Mouse (Mus musculus) kidney, embryonic 16.5 days (tissue): Measurements from ENCODE around the gene Gpx3. TPM values are rescaled to one million over a fixed set of nuclear protein-coding genes. Genes with fewer than 3 reads are reported as not detected.

Experiments
- ATAC-seq: fragments of 200-750 bp; cut with Nextera tagmentation; 2 replicates; pipeline ENCODE4 v1.8.0; 2017; ENCODE audit warnings: moderate TSS enrichment; ENCODE audit not compliant: low FRiP score, low TSS enrichment
- H3K27ac ChIP-seq: fragments of 300-500 bp; sonication (generic); 2 replicates; pipeline ENCODE4 v1.5.1; 2014; ENCODE audit warnings: low read length
- H3K27me3 ChIP-seq: fragments of 300-500 bp; sonication (generic); 2 replicates; pipeline ENCODE4 v1.6.1; 2014; ENCODE audit warnings: low read length, control low read depth, mixed read lengths; ENCODE audit not compliant: insufficient read depth
- H3K36me3 ChIP-seq: fragments of 300-500 bp; sonication (generic); 2 replicates; pipeline ENCODE4 v1.6.1; 2014; ENCODE audit warnings: low read length, control low read depth, mixed read lengths; ENCODE audit not compliant: insufficient read depth
- H3K4me1 ChIP-seq: fragments of 300-500 bp; sonication (generic); 2 replicates; pipeline ENCODE4 v1.6.1; 2014; ENCODE audit warnings: low read length, control low read depth, mixed read lengths; ENCODE audit not compliant: insufficient read depth
- H3K4me2 ChIP-seq: fragments of 300-500 bp; sonication (generic); replicated peaks from 2 replicates; pipeline ENCODE4 v1.6.1; 2014; ENCODE audit warnings: low read depth, low read length
- H3K4me3 ChIP-seq: fragments of 300-500 bp; sonication (generic); 2 replicates; pipeline ENCODE4 v1.5.1; 2014; ENCODE audit warnings: mild to moderate bottlenecking, low read length
- H3K9ac ChIP-seq: fragments of 300-500 bp; sonication (generic); replicated peaks from 2 replicates; pipeline ENCODE4 v1.6.1; 2014; ENCODE audit warnings: low read length
- H3K9me3 ChIP-seq: fragments of 300-500 bp; sonication (generic); 2 replicates; pipeline ENCODE4 v1.6.1; 2016; ENCODE audit warnings: low read length, control low read depth
- WGBS: fragments of 180-500 bp; shearing (Covaris S2); extraction: QIAGEN DNeasy Blood & Tissue Kit; methylation state at CpG from one replicate; pipeline ENCODE4 v1.1.7; 2014; 5-methylcytosine and 5-hydroxymethylcytosine counted together
- polyA plus RNA-seq: library from polyadenylated mRNA; unstranded; fragments of >200 nt; fragmentation: Nextera tagmentation; extraction: Ambion mirVana; gene quantifications from 2 replicates; pipeline ENCODE4 v1.2.1, GENCODE M21; 2015

Gene Gpx3
- polyA plus RNA-seq, 1 experiment from 2014 or later, result 297 TPM

DNA sequence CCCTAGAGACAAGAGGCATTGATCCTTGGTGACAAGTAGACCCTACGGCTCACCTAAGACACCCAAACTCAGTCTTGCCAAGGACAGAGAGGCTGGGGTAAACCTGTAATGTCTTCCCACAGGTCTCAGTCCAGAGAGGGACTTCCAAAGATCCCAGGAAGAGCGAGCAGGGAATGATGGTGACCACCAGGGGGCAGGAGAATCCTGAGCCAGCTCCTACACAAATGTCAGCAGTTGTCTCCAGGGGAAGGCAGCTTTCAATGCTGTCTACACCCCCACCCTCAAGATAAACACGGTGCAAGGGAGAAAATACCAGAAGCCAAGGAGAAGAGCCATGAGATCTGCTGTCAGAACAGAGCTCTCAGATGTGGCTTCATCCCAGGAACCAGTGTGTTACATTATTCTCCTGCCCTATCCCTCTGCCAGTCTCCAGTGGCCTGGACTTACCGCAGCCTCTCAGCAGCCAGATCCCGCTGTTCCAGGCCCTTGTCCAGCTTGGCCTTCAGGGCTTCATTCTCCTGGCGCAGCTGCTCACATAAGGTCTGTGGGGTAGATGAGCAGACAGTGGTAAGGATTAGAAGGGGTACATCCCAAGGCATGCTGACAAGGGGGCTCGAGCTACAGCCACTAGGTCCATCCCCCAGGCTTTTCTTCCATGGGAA, 28.2 kb downstream of the Gpx3 start:
- Histone ChIP-seq H3K27me3 (no peaks in the 10 kb centered on the region), H3K36me3 (peaks cover 33% of the 10 kb centered on the region), H3K9me3 (no peaks in the 10 kb centered on the region), H3K4me1 (no peaks in the 10 kb centered on the region), H3K4me2 (no peak overlapping the region), H3K9ac (no peak overlapping the region), H3K27ac (no peak overlapping the region), H3K4me3 (no peak overlapping the region)
- ATAC-seq, result peak; percentile 17; the same call in 1 of the 2 replicates
- 68% methylated on average over 7 of the region's 7 CpGs for WGBS

DNA sequence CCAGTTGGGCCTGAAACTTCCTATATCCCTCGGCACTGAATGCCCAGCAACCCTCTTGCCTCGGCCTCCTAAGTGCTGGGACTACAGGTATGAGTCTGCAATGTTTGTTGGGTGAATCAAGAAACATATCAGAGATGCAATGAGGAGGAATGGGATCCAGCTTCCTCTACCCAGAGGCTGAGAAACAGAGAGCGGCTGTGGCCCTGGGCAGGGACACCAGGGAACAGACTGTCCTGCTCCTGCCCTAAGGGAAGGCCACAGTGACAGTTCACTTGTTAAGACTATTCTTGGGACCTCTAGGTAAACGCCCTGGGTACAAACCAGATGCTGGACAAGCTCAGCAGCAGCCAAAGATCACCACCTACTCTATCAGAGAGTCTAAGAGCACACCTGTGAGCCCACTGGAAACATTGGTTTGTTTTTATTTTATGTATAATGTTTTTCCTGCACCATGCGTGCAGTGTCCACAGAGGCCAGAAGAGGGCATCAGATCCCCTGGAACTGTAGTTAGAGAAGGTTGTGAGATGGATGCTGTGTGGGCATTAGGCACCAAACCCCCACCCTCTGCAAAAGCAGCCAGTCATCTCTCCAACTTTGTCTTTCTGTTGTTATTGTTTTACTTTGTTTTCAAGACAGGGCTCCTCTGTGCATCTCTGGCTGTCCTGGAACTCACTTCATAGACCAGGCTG, 29.3 kb downstream of the Gpx3 start:
- Histone ChIP-seq H3K36me3 (peaks cover 26% of the 10 kb centered on the region), H3K4me3 (no peak overlapping the region), H3K9ac (no peak overlapping the region), H3K9me3 (no peaks in the 10 kb centered on the region), H3K27me3 (no peaks in the 10 kb centered on the region), H3K4me1 (peaks cover 4% of the 10 kb centered on the region; the same call in 1 of the 2 replicates), H3K4me2 (no peak overlapping the region), H3K27ac (no peak overlapping the region)
- 66% methylated on average over 5 of the region's 5 CpGs for WGBS
- ATAC-seq, result no peak

DNA sequence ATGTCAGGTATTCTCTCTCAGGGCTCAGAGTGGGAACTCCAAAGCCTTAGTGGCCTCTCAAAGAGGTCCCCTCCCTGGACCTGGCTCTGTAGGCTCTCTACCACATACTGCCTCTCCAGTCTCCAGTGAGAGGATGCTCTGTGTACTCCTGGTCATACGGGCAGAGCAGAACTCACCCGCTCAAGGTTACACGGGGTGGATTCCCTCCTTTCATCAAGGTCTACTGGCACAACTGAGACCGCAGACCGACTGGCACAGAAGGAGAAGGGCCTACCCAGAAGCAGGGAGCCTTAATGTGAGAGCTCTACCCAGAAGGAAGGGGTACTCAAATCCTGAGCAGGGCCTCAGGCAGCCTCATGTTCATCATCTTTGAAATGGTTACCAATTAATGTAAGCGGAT, 30.3 kb downstream of the Gpx3 start:
- no peak overlapping the region for H3K9ac ChIP-seq
- H3K4me2 ChIP-seq, result no peak overlapping the region
- no peak overlapping the region for H3K27ac ChIP-seq
- no peak for ATAC-seq
- no peak overlapping the region for H3K4me3 ChIP-seq
- peaks cover 28% of the 10 kb centered on the region for H3K36me3 ChIP-seq
- peaks cover 4% of the 10 kb centered on the region; the same call in 1 of the 2 replicates for H3K4me1 ChIP-seq
- H3K9me3 ChIP-seq, result no peaks in the 10 kb centered on the region
- WGBS, result 91% methylated on average over 6 of the region's 6 CpGs
- H3K27me3 ChIP-seq, result no peaks in the 10 kb centered on the region

DNA sequence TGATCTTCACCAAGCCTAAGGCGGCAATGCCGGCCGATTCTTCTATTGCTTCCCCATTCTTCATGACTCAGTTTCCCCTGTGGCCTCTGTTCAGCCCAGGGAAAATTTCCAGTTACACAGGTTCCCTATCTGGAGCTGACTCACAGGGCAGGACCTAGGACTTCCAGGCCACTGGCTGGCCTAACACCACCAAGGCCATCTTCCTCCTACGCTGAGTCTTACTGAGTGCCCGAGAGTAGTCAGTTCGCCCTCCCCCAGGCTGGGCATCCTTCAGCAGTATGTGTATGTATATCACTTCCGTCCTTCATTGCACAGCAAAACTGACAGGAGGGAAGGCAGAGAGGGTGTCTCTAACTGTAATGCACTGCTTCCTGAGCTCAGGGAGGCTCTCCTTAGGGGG, 31.9 kb downstream of the Gpx3 start:
- Histone ChIP-seq H3K36me3 (peaks cover 30% of the 10 kb centered on the region), H3K27me3 (no peaks in the 10 kb centered on the region), H3K4me1 (peaks cover 4% of the 10 kb centered on the region; the same call in 1 of the 2 replicates), H3K4me3 (no peak overlapping the region), H3K4me2 (no peak overlapping the region), H3K9ac (no peak overlapping the region), H3K27ac (no peak overlapping the region), H3K9me3 (no peaks in the 10 kb centered on the region)
- ATAC-seq, result no peak
- 86% methylated on average over 7 of the region's 7 CpGs for whole genome bisulfite sequencing

DNA sequence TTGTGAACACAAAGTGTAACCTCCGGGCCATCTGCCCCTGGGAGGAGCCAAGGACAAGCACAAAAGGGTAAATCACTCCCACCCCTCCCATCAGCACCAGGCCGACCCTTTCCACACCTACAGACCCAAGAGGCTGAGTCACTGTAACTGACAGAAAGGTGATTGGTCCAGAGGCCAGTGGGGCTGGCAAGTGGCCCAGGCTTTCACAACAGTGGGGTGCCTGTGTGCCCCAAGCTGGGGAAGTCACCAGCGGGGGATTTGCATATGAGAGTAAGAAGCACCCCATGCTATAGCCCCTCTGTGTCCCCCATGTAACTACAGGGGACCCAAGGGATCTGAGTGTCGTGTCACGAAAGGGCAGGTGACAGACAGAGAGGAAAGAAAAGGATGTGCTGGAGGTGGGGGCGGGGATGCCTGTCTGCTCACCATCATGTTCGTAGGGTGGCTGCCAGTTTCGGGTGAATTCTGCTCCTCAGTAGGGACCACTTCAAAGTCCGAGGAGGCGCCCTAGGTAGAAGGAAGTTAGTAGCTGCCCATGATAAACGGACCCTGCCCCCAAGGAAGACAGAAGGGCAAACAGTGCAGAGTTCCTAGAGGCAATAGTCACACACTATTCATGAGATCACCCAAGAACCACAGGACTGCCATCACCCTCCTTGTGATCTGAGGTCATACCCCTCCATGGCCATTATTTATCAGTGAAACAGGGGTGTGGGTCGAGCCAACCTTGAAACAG, 34.0 kb downstream of the Gpx3 start:
- Histone ChIP-seq H3K9me3 (no peaks in the 10 kb centered on the region), H3K27me3 (no peaks in the 10 kb centered on the region), H3K36me3 (peaks cover 29% of the 10 kb centered on the region), H3K27ac (no peak overlapping the region), H3K4me3 (no peak overlapping the region), H3K4me2 (no peak overlapping the region), H3K4me1 (peaks cover 4% of the 10 kb centered on the region; the same call in 1 of the 2 replicates), H3K9ac (no peak overlapping the region)
- WGBS, result 36% methylated on average over 12 of the region's 12 CpGs
- no peak for ATAC-seq

DNA sequence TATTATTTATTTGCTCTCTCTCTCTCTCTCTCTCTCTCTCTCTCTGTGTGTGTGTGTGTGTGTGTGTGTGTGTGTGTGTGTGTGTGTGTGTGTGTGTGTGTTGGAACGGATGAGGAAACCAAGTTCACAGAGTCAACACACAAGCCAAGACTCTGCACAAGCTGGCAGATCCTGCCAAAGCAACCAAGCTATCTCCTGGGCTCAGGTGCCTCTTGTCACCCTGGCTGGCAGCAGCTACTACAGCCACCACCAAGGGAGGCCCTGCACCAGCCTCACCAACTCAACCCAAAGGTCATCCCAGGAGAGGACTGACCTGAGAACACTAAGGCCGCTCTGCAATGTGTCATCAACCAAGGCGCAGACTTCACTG, 34.5 kb downstream of the Gpx3 start:
- Histone ChIP-seq H3K4me2 (no peak overlapping the region), H3K4me1 (peaks cover 4% of the 10 kb centered on the region; the same call in 1 of the 2 replicates)

DNA sequence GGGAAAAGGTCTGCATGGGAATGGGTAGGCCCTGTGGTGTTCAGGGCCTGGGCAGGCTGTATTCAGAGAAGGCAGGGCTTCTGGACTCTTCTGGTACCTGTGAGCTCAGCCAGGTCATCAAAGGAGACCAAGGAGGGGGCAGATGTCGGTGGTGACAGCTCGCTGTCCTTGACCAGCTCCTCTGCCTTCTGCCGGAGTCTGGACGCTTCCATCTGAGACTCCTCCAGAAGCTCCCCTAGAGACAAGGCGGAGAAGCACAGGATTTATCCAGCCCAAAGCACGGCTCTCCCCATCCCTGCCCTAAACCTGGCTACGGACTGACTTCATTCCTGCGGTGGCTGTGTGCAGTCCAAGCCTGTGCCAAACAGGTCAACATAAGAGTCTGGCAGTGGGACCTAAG, 37.2 kb downstream of the Gpx3 start:
- 85% methylated on average over 8 of the region's 8 CpGs for WGBS
- no peak overlapping the region for H3K4me3 ChIP-seq
- peaks cover 19% of the 10 kb centered on the region; the same call in 1 of the 2 replicates for H3K36me3 ChIP-seq
- H3K4me2 ChIP-seq, result no peak overlapping the region
- no peak overlapping the region for H3K9ac ChIP-seq
- H3K27ac ChIP-seq, result no peak overlapping the region
- no peaks in the 10 kb centered on the region for H3K9me3 ChIP-seq
- H3K27me3 ChIP-seq, result no peaks in the 10 kb centered on the region
- peaks cover 4% of the 10 kb centered on the region; the same call in 1 of the 2 replicates for H3K4me1 ChIP-seq
- ATAC-seq, result no peak

More for the DNA sequence above, 34.5 kb downstream of the Gpx3 start:
- Histone ChIP-seq H3K36me3 (peaks cover 29% of the 10 kb centered on the region), H3K4me3 (no peak overlapping the region), H3K9ac (no peak overlapping the region), H3K27me3 (no peaks in the 10 kb centered on the region), H3K27ac (no peak overlapping the region), H3K9me3 (no peaks in the 10 kb centered on the region)
- ATAC-seq, result no peak
- WGBS, result 91% methylated on average over 2 of the region's 3 CpGs

DNA sequence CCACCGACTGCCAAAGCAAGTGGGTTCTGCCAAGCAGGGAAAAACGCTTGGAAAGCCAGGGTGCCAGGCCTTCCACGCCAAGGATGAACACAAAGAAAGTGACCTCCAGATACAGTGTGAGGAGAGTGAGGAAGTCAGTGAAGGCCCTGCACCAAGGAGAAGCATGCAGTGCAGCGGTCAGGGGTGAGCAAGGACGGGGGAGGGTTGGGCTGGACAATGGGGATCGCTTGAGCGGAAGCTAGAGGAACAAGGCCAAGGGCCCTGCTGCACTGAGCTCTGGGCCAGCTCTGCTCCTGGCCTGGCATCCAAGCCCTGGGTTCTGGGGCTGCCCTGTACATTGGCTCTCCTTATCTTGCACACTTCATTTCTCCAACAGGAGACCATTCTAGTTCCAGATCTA, 37.8 kb downstream of the Gpx3 start:
- Histone ChIP-seq H3K36me3 (peaks cover 19% of the 10 kb centered on the region; the same call in 1 of the 2 replicates), H3K9me3 (no peaks in the 10 kb centered on the region), H3K27ac (no peak overlapping the region), H3K4me1 (peaks cover 4% of the 10 kb centered on the region; the same call in 1 of the 2 replicates), H3K4me2 (no peak overlapping the region), H3K9ac (no peak overlapping the region), H3K4me3 (no peak overlapping the region), H3K27me3 (no peaks in the 10 kb centered on the region)
- WGBS, result 82% methylated on average over 7 of the region's 7 CpGs
- no peak for ATAC-seq

DNA sequence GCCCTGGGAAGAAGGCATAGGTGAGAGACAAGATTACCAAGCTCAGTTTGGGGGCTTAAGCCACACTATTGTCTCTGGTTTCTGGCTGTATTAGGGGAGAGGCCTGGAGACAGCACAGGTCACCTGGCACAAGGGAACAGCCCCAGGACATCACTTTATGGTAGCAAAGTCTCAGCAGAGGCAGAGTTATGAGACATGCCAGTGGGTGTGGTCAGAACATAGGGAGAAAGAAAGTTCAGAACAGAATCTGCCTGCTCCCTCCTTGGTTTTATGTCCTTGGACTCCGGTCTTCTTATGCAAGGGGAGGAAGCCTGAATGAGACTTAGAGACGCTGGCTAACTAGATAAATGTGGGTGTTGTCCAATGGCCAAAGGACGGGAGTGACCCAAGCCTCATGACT, 42.4 kb downstream of the Gpx3 start:
- Histone ChIP-seq H3K4me3 (no peak overlapping the region), H3K36me3 (no peaks in the 10 kb centered on the region), H3K27me3 (no peaks in the 10 kb centered on the region), H3K9me3 (no peaks in the 10 kb centered on the region), H3K4me1 (no peaks in the 10 kb centered on the region), H3K4me2 (no peak overlapping the region), H3K27ac (no peak overlapping the region), H3K9ac (no peak overlapping the region)
- WGBS, result 89% methylated on average over 3 of the region's 3 CpGs
- no peak for ATAC-seq
